Mouse (Mus musculus) hindlimb bud, embryonic 11.5 days (tissue): Measurements from ENCODE around the gene Col2a1.

ENCODE experiments used
- DNase-seq: peaks from one replicate; pipeline ENCODE4 v3.0.0-alpha.2; 2012; ENCODE audit warnings: low read depth, low spot score; ENCODE audit errors: extremely low spot score

The Col2a1 gene

DNA sequence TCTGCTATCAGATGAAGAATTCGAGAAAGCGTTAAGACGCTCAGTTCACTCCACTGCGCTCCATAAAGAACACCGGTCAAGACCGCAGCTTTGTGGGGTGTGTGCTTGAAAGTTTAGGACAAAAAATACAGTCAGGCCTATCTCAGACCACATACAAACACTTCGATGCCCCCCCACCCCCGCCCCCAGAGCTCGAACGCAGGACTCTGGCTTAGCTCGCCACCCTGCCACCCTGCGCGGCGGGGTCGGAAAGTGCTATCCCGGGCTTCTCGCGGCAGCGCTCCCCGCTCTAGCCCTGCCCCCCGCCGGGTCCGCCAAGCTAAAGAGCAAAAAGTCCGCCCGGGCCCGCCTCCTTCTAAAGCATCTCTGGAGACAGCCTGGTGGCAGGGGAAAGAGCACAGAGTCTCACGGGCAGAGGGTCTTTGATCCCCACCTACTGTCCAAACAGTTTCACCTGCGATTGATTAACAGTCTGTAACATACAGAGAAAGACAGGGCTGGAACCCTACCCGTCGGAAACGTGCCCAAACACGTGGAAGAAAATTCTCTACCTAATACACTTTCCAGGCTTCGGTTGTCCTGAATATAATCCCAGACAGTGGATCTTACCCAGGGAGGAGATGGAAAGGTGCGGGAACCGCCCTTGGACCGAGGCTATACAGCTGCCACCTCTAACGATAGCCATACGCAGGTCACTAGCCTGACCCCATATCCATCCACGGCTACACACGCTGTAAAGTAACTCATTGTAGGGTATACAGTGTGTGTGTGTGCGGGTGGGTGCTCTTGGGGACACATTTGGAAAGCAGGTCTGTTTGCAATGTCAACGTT is 1.3 kb downstream of the Col2a1 start:
- DNase-seq = no peak

DNA sequence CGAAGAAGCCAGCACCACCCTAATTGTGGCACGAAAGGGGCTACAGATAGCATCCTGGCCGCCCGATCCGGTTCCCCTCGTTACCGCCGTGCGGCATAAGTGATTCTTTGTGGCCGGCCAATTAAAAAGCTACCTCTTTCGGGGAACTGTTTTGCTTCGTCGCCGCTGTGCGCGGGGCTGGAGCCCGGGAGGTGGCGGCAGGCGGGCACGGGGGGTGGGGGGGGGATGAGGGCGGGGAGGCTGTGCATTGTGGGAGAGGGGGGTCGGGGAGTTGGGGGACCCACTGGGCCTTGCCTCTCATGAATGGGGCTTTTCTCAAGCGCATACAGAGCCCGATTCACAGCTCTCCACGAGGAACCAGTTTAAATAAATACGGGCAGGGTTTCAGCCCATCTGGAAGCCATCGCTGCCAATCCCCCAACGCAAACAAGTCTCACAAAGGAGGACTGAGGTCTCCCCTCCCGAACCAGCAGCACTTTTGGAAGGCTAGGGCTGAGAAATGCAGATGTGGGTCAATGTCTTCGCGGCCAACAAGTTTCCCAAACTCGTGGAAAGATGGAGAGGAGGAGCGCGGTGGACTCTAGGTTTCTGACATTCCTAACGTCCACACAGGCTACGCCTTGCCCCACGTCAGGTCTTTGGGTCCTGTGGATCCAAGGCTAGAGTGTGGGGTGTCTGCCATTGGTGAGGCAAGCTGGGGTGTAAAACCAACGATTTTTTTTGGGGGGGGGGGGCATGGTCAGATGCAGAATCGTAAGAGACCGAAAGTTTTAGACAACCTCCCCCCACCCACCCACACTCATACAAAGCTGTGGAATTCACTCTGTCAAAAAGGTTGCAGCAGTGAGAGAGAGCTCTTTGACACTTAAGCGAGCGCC is 2.1 kb downstream of the Col2a1 start:
- no peak for DNase-seq

DNA sequence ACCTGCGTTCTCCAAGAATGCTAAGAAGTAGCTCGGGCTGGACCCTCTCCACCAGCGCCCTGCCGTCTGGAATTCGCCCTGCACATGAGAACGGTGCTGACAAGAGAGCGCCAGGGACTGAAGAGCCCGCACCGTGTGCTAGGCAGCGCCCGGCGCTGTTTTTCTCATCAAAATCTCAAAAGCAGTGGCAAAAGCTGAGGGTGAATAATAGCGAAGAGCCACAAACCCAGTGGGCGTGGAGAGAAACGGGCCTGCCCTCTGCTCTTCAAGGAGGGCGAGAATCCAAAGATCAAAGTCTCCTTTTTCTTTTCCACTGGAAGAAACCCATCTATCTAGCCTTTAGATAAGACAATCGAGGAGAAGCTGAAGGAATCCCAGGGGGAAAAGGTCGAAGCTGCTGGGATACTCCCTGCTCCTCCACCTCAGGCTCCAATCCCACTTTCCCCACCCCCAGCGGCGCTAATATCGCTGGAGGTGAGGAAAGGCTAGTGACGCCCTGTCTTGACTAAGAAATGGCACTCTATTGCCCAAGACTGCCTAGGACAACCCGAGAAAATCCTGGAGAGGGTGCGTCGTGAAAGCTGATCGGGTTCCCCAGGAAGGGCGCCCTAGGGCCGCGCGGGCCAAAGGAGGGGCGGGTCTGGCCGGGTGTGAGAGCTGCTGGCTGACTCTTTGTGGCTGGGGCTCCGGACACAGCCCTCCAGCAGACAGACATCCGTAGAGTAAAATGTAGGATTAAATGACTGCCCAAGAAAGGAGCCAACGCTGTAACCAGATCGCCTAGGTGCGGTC is 3.0 kb downstream of the Col2a1 start:
- DNase-seq = no peak

DNA sequence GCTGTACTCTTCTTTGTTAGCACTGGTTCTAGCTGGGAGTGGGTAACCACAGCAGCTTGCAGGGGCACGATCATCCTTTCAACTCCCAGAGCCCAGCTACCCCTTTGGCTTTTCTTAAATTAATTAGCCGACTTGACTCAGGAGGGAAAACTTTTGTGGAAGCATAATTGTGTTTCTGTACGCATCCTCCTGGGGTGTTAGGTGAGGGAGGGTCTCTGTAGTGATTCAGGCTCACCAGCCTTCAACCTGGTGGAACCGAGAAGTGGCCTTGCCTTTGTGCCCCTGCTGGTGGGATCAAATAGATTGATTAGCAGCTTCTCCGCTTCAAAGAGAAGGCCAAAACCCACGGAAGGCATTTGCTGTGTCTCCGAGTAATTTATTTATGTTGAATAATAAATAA is 4.5 kb downstream of the Col2a1 start:
- no peak for DNase-seq

DNA sequence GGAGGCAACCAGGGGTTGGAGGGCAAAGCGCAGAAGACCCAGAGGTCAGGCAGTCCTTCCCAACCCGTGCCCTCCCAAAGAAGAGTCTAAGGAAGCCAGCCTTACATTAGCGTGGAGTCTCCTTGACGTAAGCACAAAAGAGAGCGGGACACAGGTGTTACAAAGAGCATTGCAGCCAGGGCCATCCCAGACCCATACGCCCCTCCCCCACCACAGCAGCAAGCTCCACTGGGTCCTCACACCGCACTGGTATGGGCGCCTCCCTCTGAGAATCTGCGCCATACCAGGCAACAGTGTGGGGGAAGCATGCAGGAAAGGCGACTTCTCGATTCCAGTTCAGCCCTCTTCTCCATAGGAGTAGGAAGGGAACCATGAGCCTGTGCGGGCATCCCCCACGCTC is 4.9 kb downstream of the Col2a1 start:
- no peak for DNase-seq

DNA sequence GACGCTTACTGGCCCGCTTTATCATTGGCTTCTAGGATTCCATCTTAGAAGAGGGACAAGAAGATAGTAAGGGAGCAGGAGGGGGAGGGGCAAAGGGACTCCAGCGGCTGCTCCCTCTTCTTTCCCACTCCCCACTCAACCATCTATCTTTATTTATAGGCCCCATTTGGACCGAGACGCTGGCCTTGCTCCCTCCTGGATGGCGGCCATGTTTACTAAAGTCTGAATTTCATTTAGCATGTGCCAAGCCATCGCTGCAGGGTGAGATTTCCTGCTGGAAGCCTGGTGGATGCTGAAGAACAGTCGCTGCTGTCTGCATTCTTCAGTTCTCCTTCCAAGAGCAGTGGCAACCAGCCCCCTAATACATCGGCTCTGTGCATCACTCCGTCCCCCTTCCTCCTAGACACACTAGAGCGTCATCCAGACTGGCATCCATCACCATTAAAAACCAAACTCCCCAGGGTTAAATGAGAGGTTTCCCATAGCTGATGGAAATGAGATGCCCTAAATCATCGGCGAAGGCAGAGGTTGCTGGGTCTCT is 7.7 kb downstream of the Col2a1 start:
- no peak for DNase-seq

DNA sequence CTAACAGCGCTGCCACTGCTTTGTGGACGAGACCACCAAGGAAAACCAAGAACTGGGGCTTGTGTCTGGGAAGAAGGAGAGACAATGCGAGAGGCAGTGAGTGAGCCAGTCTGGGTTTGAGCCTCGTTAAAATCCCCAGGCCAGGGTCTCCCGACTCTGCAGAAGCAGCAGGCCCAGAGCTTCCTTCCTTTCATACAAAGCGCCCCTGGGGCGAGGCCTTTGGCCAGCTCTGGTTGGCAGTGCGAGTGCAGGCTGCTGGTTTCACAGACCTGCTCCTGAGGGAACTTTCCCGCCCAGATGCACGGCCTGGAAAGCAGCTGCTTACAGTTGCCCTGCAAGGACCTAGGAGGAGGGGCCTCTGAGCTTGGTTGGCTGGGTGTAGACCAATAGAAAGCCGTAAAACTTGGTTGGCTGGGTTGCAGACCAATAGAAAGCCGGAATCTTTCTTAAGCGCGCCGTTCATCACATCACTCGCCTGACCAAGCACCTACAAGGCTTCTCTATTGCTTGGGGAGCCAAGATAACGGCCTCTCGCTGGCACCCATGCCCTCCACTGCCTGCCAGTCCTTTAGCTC is 11.7 kb downstream of the Col2a1 start:
- DNase-seq = peak; percentile 81

DNA sequence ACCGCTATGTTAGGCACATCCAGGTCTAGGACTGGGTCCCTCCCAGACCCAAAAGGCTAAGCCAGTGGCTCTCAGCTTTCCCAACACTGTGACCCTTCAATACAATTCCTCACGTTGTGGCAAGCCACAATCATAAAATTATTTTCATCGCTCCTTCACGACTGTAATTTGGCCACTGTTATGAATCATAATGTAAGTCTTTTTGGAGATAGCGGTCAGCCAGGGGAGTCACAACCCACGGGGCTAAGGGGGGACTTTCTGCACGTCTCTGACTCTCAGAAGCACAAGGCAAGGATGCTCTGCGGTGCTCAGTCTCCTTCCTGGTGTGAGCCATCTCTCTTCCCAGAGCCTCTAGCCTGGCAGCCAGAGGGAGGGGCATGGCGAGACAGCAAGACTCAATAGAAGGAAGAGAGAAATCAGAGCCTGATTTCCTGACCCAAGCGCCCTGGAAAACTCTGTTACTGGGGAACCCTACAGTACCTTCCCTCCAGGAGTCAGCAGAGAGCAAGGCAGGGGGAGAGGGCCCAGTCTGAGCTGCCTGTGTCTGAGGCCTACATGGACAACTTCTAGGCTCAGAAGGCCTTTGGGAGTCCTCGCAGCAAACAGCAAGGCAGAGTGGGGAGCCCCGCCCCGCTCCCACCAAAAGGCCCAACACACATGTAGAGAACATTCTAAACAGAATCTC is 12.3 kb downstream of the Col2a1 start:
- DNase-seq = no peak

DNA sequence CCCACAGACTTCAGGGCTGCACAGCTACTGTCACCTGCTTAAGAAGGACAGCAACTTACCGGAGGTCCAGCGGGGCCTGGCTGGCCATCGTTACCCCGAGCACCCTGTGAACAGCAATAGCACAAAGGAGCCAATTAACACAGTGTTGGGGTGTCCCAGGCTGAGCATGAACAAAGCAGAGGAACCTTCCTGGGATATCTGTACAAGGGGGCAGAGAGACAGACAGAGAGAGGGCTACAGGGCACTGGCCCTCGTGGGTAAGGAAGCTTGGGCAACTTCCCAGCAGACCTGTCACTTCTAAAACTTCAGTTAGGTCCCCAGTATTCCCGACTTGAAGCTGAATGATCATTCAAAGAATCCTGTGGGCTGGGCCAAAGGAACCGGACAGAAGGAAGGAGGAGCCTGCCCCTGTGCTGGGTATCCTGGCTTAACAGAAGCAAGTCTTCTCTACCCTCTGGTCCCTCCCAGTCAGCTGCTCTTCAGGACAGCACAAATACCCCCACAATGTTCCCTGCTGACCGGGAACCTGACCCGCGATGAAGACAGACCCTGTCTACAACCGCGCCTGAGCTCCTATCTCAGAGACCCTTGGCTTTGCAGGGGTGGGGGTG is 13.1 kb downstream of the Col2a1 start:
- DNase-seq = no peak

DNA sequence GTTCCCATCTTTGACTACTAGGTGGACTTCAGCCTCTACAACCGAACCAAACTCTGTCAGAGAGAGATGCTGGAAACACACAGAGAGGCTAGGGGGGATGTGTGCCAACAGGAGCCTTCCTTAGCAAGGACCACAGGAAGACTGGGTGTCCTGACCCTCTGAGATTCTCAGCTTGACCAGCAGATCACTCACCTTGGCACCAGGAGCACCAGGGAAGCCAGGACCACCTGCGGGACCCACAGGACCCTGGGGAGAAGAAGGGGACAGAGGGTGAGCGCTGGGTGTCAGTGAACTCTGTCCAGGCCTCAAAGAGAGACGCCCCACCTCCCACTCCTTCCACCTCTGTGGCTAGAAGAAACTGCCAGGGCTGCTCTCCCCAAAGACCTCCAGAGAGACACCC is 13.8 kb downstream of the Col2a1 start:
- no peak for DNase-seq

DNA sequence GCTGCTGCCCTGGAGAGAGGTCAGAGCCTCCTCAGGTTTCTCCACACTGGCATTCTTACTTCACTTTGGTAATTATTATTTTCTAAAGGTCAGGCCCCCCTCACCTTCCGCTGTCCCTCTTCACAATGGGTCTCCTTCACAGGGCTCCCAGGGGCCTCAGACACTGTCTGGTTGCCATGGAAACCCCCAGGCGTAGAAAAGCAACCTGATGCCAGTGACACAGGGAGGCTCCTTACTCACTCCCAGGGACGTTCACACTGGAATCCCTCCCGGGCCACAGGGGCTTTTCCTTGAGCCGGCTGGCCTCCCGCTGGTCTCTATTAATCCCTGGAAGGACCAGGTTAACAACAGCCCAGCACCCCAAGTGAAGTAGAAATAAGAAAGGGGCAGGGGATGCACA is 14.4 kb downstream of the Col2a1 start:
- DNase-seq = peak; percentile 83

DNA sequence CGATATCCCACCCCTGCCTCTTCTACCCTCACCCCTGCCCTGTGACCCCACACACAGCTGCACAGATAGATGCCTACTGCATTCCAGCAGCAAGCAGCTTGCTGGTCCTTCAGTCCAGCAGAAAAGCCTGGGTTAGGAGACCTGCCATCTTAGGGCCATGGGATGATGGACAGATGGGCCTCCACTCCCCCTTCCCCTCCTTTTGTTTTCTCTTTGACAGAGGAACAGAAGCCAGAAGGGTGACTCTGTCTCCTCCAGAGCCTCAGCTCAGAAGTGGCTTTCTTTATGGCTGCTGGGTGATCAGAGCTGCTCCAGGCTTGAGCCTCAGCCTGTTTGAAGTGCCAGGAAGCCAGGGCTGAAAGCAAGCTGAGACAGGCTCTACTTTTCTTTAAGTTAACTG is 15.0 kb downstream of the Col2a1 start:
- no peak for DNase-seq

DNA sequence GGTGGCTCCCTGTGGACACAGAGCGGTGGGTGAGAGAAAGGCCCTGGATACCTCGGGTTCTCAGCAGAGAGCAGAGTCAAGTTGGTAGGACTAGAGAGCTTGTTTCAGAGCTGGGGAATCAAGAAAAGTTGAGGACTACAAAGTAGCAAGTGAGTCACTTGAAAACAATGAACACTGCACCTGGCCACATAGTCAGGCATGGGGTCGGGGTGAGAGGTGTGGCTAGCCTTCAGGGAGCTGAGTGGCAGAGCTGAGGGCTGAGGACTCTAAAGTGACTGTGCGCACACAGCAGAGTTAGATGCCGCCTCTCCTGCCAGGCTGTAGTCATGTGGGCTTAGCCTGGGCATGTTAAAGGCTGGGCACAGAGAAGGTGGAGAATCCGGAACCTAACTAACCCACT is 22.9 kb downstream of the Col2a1 start:
- DNase-seq = no peak

DNA sequence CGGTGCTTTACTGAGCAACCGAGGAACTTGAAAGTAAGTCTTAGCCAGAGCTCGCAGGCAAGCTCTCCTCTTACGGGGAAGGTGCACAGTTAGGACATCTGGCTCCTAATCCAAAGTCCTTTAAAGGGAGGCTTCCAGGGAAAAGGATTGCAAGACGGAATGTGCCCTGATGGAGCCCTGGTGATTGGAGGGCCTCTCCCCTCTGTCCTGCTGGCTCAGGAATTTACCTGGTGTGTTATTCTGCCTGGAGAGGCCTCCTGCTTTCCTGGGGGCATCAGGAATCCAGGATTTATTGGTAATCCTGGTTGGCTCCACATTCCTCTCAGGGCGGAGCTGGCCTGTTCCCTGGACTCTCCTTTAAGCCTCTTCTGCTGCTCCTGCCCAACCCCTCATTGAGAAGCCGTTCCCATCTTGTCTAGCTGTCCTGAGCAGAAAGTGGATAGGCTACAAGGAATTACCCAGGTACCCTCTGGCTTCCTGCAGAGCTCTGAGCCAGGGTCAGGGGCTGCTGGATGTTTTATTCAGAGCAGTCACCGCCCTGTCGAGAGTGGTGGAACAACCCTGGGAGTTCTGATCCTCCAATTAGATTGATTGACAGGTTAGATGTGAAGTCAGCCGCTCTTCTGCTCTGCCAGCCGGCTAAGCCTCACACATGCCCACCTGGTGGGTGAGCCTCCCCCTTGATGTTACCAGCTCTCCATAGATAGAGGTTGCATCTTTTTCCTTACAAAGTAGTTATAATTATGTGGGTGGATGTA is 31.1 kb downstream of the Col2a1 start:
- no peak for DNase-seq

DNA sequence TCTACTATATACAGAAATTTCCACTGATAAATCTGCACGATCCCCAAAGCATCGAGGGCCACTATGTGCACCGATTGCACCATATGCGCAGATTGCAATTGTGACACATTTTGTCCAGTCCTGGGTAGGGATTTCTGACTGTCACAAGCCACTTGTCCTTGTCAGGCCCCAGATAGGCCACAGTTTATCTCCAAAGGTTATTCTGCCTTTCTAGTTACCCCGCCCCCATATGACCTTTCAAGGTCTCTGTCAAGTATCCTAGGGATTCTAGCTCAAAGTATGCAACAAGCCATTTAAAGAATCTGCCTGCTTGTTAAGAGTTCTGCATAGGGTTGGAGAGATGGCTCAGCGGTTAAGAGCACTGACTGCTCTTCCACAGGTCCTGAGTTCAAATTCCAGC is 31.9 kb downstream of the Col2a1 start:
- no peak for DNase-seq

DNA sequence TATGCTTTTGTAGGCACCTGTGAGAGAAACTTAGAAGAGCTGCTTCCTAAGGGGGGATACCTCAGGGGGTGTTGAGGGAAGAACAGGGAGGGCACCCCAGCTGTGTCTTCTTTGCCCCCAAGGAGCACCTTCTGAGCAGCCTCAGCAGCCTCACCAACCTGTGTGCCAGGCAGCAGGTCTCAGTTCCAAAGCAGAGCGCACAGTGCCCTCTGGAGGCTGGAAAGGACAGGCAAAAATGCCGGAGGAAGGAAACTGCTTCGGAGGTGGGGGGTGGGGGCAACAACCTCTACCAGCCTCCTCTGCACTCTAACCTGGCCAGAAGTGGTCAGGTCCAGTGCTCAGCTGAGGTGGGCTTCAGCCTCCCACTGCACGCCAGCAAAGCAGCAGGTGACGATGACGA is 34.2 kb downstream of the Col2a1 start:
- DNase-seq = no peak

DNA sequence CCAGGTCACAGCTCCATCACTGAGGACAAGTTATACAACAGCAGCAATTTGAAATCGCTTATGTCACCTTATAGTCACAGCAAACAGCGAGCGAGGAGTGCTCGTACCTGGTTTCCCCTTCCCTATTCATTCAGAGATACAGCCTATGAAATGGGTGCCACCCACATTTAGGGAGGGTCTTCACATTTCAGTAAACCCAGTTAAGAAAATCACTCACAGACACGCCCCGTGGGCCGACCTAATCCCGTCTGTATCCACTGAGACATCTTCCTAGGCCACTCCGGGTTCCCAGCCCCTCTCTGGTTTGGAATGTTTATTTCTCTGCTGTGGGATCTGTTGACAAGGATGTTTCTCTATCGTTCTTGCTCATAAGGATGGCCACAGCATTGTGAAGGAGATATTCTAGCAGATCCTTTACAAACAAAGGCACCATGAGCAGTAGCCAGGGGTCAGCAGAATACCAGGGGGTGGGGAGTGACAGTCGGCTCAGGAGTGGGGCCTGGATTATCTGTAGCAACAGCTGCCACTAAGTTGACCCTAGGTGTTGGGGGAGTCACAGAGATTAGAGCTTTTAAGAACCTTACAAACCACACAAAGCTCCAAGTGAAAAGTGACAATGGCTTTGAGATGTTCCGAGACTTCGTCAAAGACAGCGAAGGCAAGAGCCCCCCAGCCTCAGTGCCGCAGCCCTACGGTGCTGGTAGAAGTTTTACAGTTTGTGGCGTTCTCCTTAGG is 39.0 kb downstream of the Col2a1 start:
- no peak for DNase-seq

DNA sequence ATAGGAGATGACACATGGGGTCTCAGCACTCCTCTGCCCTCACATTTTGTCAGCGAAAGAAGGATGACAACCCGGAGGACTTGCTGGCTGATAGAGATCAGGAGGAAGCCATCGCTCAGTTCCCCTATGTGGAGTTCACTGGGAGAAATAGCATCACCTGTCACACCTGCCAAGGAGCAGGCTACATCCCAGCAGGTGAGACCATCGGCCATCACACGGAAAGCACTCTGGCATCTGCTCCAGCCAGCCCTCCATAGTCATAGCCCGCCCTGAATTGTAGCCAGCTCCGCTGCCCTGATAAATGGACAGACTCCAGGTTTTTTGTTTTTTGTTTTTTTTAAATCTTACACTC is 39.7 kb downstream of the Col2a1 start:
- DNase-seq = no peak
